Mouse (Mus musculus) hindbrain, embryonic 13.5 days (tissue): ENCODE data around the gene Vmn2r87. TPM values are rescaled to one million over a fixed set of nuclear protein-coding genes. Genes with fewer than 3 reads are reported as not detected.
"Not testable (repeated sequence)": the region's sequence is repeated elsewhere in the genome, so short reads cannot be mapped to it uniquely, and the experiment has no call there.

Experiments used
- ATAC-seq: fragments of 200-750 bp; cut with Nextera tagmentation; 2 replicates; pipeline ENCODE4 v1.8.0; 2017; ENCODE audit warnings: moderate TSS enrichment; ENCODE audit not compliant: low FRiP score
- H3K27ac ChIP-seq: fragments of 300-500 bp; sonication (generic); 2 replicates; pipeline ENCODE4 v1.5.1; 2015; ENCODE audit warnings: inconsistent platforms, mild to moderate bottlenecking, moderate library complexity
- H3K27me3 ChIP-seq: fragments of 300-500 bp; sonication (generic); 2 replicates; pipeline ENCODE4 v1.6.1; 2015; ENCODE audit warnings: mild to moderate bottlenecking, inconsistent platforms
- H3K36me3 ChIP-seq: fragments of 300-500 bp; sonication (generic); 2 replicates; pipeline ENCODE4 v1.6.1; 2015; ENCODE audit warnings: mild to moderate bottlenecking, inconsistent platforms
- H3K4me1 ChIP-seq: fragments of 300-500 bp; sonication (generic); replicated peaks from 2 replicates; pipeline ENCODE4 v1.6.1; 2015; ENCODE audit warnings: inconsistent platforms
- H3K4me2 ChIP-seq: fragments of 300-500 bp; sonication (generic); 2 replicates; pipeline ENCODE4 v1.6.1; 2015; ENCODE audit warnings: inconsistent platforms, mild to moderate bottlenecking, moderate library complexity
- H3K4me3 ChIP-seq: fragments of 300-500 bp; sonication (generic); 2 replicates; pipeline ENCODE4 v1.5.1; 2015; ENCODE audit warnings: mild to moderate bottlenecking, inconsistent platforms
- H3K9ac ChIP-seq: fragments of 300-500 bp; sonication (generic); 2 replicates; pipeline ENCODE4 v1.6.1; 2015; ENCODE audit warnings: mild to moderate bottlenecking, inconsistent platforms
- H3K9me3 ChIP-seq: fragments of 300-500 bp; sonication (generic); 2 replicates; pipeline ENCODE4 v1.6.1; 2016; ENCODE audit warnings: inconsistent platforms
- WGBS: fragments of 180-500 bp; shearing (Covaris S2); methylation state at CpG from one replicate; pipeline ENCODE4 v1.1.7; 2015; 5-methylcytosine and 5-hydroxymethylcytosine counted together
- polyA plus RNA-seq: library from polyadenylated mRNA; unstranded; fragments of >200 nt; fragmentation: Nextera tagmentation; extraction: Ambion mirVana; gene quantifications from 2 replicates; pipeline ENCODE4 v1.2.1, GENCODE M21; 2015

The Vmn2r87 gene
- 0.12 TPM in 1 of 2 replicates, not detected in the other for polyA plus RNA-seq

- Histone ChIP-seq H3K27ac (no peak within 1 kb of the TSS), H3K9ac (no peak within 1 kb of the TSS), H3K4me1 (no peaks in the 10 kb centered on the region), H3K4me2 (no peak within 1 kb of the TSS), H3K27me3 (no peaks in the 10 kb centered on the region), H3K36me3 (no peaks in the 10 kb centered on the region), H3K9me3 (no peaks in the 10 kb centered on the region), H3K4me3 (no peak within 1 kb of the TSS)
- no peak for ATAC-seq
Observed at GRCm38 (mm10) chr10:130497296-130497695, at the start of gene Vmn2r87. Gene Vmn2r87 (minus strand): TSS chr10:130497396.

GRCm38 (mm10) chr10:130544331-130544730 lies 47.1 kb upstream of the Vmn2r87 start:
- not testable (repeated sequence) for H3K9me3 ChIP-seq, H3K4me2 ChIP-seq, H3K27me3 ChIP-seq, H3K9ac ChIP-seq, H3K36me3 ChIP-seq, H3K4me1 ChIP-seq, H3K4me3 ChIP-seq, H3K27ac ChIP-seq, ATAC-seq
- 82% methylated on average over 1 of the region's 1 CpGs for WGBS

- peak; percentile 99 for ATAC-seq
- peak overlapping the region; percentile 56 for H3K4me3 ChIP-seq
- H3K9ac ChIP-seq = peak overlapping the region; percentile 73
- H3K27me3 ChIP-seq, H3K36me3 ChIP-seq, H3K9me3 ChIP-seq, H3K4me1 ChIP-seq: not testable (repeated sequence)
- H3K27ac ChIP-seq = peak overlapping the region; percentile 68
- WGBS = 1% methylated on average over 21 of the region's 21 CpGs
- H3K4me2 ChIP-seq = peak overlapping the region; percentile 73
Observed at GRCm38 (mm10) chr10:130541931-130542691, 44.9 kb upstream of the Vmn2r87 start.

GRCm38 (mm10) chr10:130536101-130536500 lies 38.9 kb upstream of the Vmn2r87 start:
- Histone ChIP-seq H3K27me3 (no peaks in the 10 kb centered on the region), H3K4me3 (no peak overlapping the region), H3K4me1 (no peaks in the 10 kb centered on the region), H3K9ac (no peak overlapping the region), H3K9me3 (no peaks in the 10 kb centered on the region), H3K4me2 (no peak overlapping the region), H3K27ac (no peak overlapping the region), H3K36me3 (no peaks in the 10 kb centered on the region)
- no peak for ATAC-seq
- WGBS = 81% methylated on average over 3 of the region's 3 CpGs

GRCm38 (mm10) chr10:130527926-130528325 lies 30.7 kb upstream of the Vmn2r87 start:
- Histone ChIP-seq H3K27ac (no peak overlapping the region), H3K4me2 (no peak overlapping the region), H3K27me3 (no peaks in the 10 kb centered on the region), H3K36me3 (no peaks in the 10 kb centered on the region), H3K4me3 (no peak overlapping the region), H3K9ac (no peak overlapping the region), H3K4me1 (no peaks in the 10 kb centered on the region), H3K9me3 (no peaks in the 10 kb centered on the region)
- WGBS = 63% methylated on average over 10 of the region's 10 CpGs
- no peak for ATAC-seq

- Histone ChIP-seq H3K27me3 (no peaks in the 10 kb centered on the region), H3K4me3 (peak overlapping the region; percentile 54), H3K9ac (peak overlapping the region; percentile 78), H3K27ac (no peak overlapping the region), H3K4me1 (no peaks in the 10 kb centered on the region), H3K9me3 (no peaks in the 10 kb centered on the region), H3K4me2 (peak overlapping the region; percentile 78), H3K36me3 (no peaks in the 10 kb centered on the region)
- ATAC-seq = peak; percentile 97
- WGBS = 10% methylated on average over 36 of the region's 36 CpGs
Observed at GRCm38 (mm10) chr10:130470311-130470760, 26.9 kb downstream of the Vmn2r87 start.

- WGBS = 95% methylated on average over 1 of the region's 1 CpGs
- not testable (repeated sequence) for H3K36me3 ChIP-seq
Observed at GRCm38 (mm10) chr10:130455950-130456349, 41.2 kb downstream of the Vmn2r87 start, which contains the start of gene Vmn2r86. Gene Vmn2r86 (minus strand): TSS chr10:130456050.

GRCm38 (mm10) chr10:130444776-130445175 lies 52.4 kb downstream of the Vmn2r87 start:
- Histone ChIP-seq H3K9ac (no peak overlapping the region), H3K27me3 (no peaks in the 10 kb centered on the region), H3K4me3 (no peak overlapping the region), H3K36me3 (no peaks in the 10 kb centered on the region), H3K4me1 (no peaks in the 10 kb centered on the region), H3K4me2 (no peak overlapping the region), H3K27ac (no peak overlapping the region), H3K9me3 (no peaks in the 10 kb centered on the region)
- ATAC-seq = no peak
- 92% methylated on average over 21 of the region's 21 CpGs for WGBS

More at GRCm38 (mm10) chr10:130455950-130456349, 41.2 kb downstream of the Vmn2r87 start, which contains the start of gene Vmn2r86:
- not testable (repeated sequence) for H3K4me1 ChIP-seq, H3K4me3 ChIP-seq, H3K4me2 ChIP-seq, H3K27ac ChIP-seq, H3K9ac ChIP-seq, H3K27me3 ChIP-seq, H3K9me3 ChIP-seq, ATAC-seq

GRCm38 (mm10) chr10:130434185-130434898 lies 62.9 kb downstream of the Vmn2r87 start:
- not testable (repeated sequence) for ATAC-seq

GRCm38 (mm10) chr10:130429603-130430002 lies 67.6 kb downstream of the Vmn2r87 start, which contains the start of gene Vmn2r85:
Gene Vmn2r85 (minus strand): TSS chr10:130429703.
- H3K27ac ChIP-seq, H3K27me3 ChIP-seq, H3K9me3 ChIP-seq, H3K36me3 ChIP-seq, H3K4me1 ChIP-seq, ATAC-seq, H3K4me3 ChIP-seq, H3K9ac ChIP-seq, H3K4me2 ChIP-seq: not testable (repeated sequence)

More at GRCm38 (mm10) chr10:130434185-130434898, 62.9 kb downstream of the Vmn2r87 start:
- H3K36me3 ChIP-seq, H3K9me3 ChIP-seq, H3K9ac ChIP-seq, H3K4me3 ChIP-seq, H3K4me2 ChIP-seq, H3K27ac ChIP-seq, H3K27me3 ChIP-seq, H3K4me1 ChIP-seq: not testable (repeated sequence)
- WGBS = 85% methylated on average over 11 of the region's 11 CpGs

GRCm38 (mm10) chr10:130422368-130422767 lies 74.8 kb downstream of the Vmn2r87 start:
- H3K27me3 ChIP-seq, ATAC-seq, H3K4me2 ChIP-seq, H3K27ac ChIP-seq, H3K9ac ChIP-seq, H3K4me3 ChIP-seq, H3K36me3 ChIP-seq, H3K4me1 ChIP-seq, H3K9me3 ChIP-seq: not testable (repeated sequence)
- WGBS = 88% methylated on average over 2 of the region's 2 CpGs
